Mouse (Mus musculus): Measurements from ENCODE around the gene 2200002D01Rik. TPM values are rescaled to one million over a fixed set of nuclear protein-coding genes. Genes with fewer than 3 reads are reported as not detected.

2200002D01Rik gene
- 1.1 and 1.3 TPM in 2 replicates for polyA plus RNA-seq (2012)

DNA sequence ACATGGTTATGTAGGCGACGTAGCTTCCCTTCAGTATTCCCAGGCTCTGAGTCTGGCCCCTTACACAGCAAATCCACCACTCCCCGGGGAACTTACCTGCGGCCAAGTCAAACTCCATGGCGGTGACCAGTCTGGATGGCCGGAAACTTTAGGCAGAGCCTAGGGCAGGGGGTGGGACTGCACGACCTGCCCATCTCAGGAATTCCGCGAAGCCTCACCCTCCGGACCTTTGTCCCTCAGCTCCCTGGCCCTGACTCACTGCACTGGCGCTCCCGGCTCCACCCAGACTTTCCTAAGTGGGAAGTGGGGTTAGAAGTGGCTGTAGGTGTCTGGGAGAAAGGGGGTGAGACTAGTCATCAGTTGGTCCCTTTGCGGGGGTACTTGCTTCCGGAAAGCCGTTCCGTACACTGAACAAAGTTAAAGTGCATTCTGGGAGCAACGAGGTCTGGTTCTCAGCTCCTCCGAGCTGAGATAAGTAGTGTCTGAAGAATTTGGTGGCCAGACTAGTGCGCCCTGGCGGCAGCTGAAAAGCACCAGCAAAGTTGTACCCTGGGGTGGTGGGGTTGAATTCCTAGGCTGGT lies at the start of gene 2200002D01Rik:
TSS of gene 2200002D01Rik (minus strand) at position 206 of the 581 bp plus-strand sequence.

DNA sequence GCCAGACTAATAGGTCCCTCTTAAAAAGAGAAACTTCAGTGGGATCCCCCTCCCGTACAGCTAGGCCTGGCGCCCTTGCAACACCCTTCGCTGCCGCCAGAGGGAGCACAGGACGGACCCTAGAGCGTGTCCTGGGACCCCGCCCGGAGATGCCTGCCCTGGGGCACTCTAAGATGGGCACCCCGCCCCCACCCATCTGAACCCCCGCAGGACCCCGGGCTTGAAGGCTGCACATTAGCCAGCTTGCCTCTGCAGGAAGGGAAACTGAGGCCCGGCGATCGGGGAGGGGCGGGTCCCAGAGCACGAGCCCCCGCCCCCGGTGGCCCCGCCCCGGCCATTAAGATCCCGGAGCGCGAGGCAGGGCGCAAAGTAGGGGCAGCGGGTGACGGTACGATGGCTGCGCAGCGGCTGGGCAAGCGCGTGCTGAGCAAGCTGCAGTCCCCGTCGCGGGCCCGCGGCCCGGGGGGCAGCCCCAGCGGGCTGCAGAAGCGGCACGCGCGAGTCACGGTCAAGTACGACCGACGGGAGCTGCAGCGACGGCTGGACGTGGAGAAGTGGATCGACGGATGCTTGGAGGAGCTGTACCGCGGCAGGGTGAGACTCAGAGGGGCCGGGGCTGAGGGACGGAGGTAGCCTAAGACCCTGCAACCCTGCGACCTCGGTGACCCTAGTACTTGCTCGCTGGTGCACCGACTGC lies 40.8 kb upstream of the 2200002D01Rik start, which contains the start of gene Ppp1r14a:
TSS of gene Ppp1r14a (plus strand) at position 367 of the 697 bp plus-strand sequence.

DNA sequence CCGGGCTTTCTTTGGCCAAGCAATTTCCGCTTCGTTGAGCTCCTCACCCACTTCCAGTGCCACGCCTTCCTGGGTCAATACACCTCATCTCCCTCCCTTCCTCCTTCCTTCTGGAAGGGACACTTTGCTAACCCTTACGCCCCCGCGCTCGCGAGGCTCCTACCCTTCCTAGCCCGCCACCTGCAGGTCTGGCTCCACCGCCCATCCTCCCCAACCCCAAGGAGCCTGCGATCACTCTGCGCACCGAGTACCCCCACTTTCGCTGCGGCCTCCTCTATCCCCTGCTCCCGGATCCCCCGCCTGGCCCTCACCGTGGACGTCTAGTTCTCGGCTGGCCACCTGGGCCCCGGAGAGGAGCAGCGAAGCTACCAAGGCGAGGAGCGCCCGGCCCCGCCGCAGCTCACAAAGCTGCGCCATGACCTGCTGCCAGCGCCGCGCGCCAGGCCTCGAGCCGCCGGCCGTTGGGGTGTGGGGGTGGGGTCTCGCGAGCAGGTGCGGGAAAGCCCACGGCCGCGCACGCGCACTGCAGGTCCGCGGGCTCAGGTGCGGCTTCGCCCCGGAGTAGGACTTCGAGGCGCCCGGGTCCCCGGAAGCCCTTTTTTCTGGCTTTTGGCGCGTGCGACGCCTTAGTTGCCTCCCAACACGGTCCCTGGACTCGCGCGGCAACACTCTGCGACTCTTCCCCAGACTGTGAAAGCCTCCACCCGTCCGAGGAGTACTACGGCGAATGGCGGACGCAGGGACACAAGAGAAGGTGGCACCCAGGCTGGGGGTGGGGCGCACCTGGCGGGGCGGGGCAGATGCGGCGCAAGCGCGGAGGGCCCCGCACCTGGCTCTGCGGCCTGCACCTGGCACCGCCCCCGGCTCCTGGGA lies 33.2 kb upstream of the 2200002D01Rik start, which contains the start of gene Spint2:
TSS of gene Spint2 (minus strand) at position 712 of the 873 bp plus-strand sequence.

DNA sequence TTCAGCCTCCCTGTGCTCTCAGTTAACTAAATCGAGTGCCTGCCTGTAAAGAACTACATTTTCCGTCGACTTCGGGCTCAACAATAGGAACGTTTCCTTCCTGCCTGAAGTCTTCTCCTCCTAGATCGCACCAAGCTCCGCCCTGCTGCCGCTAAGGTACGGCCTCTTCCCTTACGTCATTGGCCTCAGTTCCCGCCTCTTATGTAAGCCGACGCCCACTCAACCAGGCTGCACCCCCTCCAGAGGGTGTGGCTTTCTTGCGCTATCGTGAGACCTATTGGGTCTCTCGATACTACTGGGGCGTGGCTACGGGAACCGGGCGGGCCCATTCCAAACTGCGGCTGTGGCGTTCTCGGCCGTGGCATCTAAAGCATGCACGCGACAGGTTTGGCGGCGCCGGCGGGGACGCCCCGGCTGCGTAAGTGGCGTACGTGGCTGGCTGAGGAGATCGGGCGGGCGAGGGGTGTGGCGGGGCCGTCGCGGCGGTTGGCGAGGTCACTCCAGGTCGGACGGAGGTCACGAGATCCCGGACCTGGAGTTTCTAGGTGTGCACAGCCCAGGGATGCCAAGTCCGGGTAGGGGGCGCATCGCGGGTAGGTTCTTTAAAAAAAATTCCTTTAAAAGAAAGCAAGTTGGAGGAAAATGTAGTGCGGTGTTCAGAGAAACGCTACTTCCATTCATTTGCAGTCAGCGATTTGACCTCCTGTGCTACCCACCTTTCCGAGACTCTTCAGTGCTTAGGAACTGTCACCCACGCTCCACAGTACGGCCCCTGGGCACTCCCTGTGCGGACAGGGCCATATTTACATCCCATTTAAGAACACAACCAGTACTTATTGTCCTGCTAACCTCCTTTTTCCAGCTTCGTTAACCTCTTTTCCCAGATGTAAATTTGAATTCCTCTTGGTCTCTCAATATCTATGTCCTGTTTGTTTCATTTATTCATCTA lies 10.0 kb downstream of the 2200002D01Rik start, which contains the start of gene Yif1b:
TSS of gene Yif1b (plus strand) at position 311 of the 949 bp plus-strand sequence.

DNA sequence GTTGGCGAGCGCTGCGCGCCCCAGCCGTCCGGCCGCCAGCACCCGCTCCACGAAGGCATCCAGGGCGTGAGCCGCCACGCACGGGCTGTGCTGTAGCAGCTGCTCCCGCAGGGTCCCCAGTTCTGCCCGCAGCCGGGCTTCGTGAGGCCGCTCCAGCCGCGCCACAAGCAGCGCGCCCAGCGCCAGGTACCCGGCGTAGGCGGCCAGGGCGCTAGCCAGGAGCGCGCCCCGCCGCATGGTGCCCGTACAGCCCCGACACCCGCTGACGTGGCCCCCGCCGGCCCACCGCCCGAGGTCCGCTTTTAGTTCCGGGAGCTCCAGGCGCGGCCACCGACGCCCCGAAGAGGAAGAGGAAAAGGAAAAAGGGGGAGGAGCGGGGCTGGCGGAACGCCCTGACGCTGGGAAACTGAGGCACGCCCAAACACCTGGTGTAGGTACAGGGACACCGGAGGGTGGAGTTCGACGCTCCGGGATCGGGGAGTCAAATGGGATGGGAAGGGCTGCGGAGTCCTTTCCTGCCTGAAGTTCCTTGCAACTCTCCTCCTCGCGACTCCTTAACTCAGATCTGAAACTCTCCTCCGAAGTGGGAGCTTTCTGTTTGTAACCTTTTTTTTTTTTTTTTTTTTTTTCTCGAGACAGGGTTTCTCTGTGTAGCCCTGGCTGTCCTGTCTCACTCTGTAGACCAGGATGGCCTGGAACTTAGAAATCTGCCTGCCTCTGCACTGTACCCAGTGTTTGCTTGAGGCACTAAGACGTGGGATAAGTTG lies 15.8 kb downstream of the 2200002D01Rik start, which contains the start of gene Kcnk6:
TSS of gene Kcnk6 (minus strand) at position 269 of the 767 bp plus-strand sequence.

DNA sequence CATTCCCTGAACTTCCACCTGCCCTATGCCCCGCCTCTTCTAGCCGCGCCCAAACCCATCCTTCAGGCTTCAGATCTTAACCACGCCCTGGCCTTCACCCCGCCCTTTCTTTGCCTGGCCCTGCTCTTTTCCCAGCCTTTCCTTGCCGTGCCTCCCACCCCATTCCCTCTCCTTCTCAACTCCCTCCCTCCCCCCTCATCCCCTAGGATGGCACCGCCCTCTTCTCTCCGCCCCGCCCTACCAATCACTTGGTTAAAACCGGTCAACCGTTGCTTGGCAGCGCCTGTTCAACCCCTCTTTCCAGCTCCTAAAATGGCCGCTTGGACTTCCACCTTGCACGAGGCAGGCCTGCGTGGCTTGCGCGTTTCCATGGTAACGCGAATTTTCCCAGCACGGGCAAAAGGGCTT lies 34.6 kb downstream of the 2200002D01Rik start, which contains the start of gene Catsperg1:
TSS of gene Catsperg1 (minus strand) at position 361 of the 408 bp plus-strand sequence.

Other genes starting within 250 kb of the 2200002D01Rik start
- gene Ryr1, start 123.3 kb downstream of the 2200002D01Rik start, polyA plus RNA-seq (2012) = 0.24 and 0.67 TPM in 2 replicates
- 5.7 and 9.4 TPM in 2 replicates for gene Rasgrp4, start 113.6 kb downstream of the 2200002D01Rik start, polyA plus RNA-seq (2012)
- gene Fam98c, start 92.2 kb downstream of the 2200002D01Rik start, polyA plus RNA-seq (2012) = 99.1 and 138 TPM in 2 replicates
- 9.7 and 10.7 TPM in 2 replicates for gene Ggn, start 78.3 kb downstream of the 2200002D01Rik start, polyA plus RNA-seq (2012)
- gene Spred3, start 78.1 kb downstream of the 2200002D01Rik start, polyA plus RNA-seq (2012) = 4.1 and 6.0 TPM in 2 replicates
- gene Psmd8, start 67.8 kb downstream of the 2200002D01Rik start, polyA plus RNA-seq (2012) = 136 and 148 TPM in 2 replicates
- gene Catsperg1, start 34.4 kb downstream of the 2200002D01Rik start, polyA plus RNA-seq (2012) = 0.03 TPM in 1 of 2 replicates, not detected in the other
- gene Kcnk6, start 16.0 kb downstream of the 2200002D01Rik start, polyA plus RNA-seq (2012) = 6.4 and 11.4 TPM in 2 replicates
- 284 and 340 TPM in 2 replicates for gene Yif1b, start 10.1 kb downstream of the 2200002D01Rik start, polyA plus RNA-seq (2012)
- gene Spint2, start 33.4 kb upstream of the 2200002D01Rik start, polyA plus RNA-seq (2012) = 165 and 174 TPM in 2 replicates
- gene Ppp1r14a, start 40.8 kb upstream of the 2200002D01Rik start, polyA plus RNA-seq (2012) = 0.46 and 1.1 TPM in 2 replicates
- gene Dpf1, start 55.5 kb upstream of the 2200002D01Rik start, polyA plus RNA-seq (2012) = 1.1 and 1.6 TPM in 2 replicates